11 mouse cellular contexts compared by ENCODE assay signal in the genomic region with DNA sequence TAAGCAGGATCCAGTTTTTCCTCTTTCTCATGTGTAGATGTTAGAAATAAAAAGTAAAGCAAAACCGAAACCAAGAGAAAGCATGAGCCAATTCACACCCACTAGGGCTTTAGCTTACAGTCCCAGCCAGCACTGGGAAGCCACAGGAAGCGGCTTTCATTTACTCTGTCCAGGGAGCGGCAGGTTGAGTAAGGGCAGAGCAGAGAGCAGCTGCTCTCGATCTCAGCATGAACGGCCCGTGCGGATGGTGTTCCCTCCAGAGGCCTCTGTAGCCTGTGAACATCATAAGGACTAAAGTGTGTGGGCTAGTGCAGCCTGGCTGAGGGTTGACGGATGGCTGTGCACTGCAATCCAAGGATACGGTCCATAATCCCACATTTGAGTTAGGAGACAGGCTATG. TPM values are rescaled to one million over a fixed set of nuclear protein-coding genes. Genes with fewer than 3 reads are reported as not detected.
DNase-seq lines count a peak whose midpoint lies in the region; ATAC-seq and TF ChIP-seq lines count a peak whose summit lies in the region.
"Had no signal": no experiment of that assay in that cellular context is flagged by ENCODE, and none has a peak within 500 bp of the region (broad histone marks: within the 10 kb centered on the region; RNA-seq: fewer than 3 reads in every experiment).

No protein-coding gene starts in this region.

- no peaks in the 10 kb centered on the region for H3K4me1 ChIP-seq in heart, postnatal 0 days (ENCODE audit: control insufficient read depth, insufficient read depth)
- H3K4me1 ChIP-seq: embryonic facial prominence, embryonic 15.5 days; liver, embryonic 13.5 days had no signal

- peak overlapping the region; percentile 69 for H3K27ac ChIP-seq in left cerebral cortex, adult 2 months
- H3K27ac ChIP-seq in heart, postnatal 0 days (ENCODE audit: low read depth) = no peak overlapping the region
- H3K27ac ChIP-seq: embryonic facial prominence, embryonic 15.5 days; liver, embryonic 13.5 days had no signal

- no peak overlapping the region for H3K4me2 ChIP-seq in heart, postnatal 0 days (ENCODE audit: low read depth, low read length)
- H3K4me2 ChIP-seq in myocyte (ENCODE audit: low read depth) = peak overlapping the region; percentile 47
- H3K4me2 ChIP-seq: embryonic facial prominence, embryonic 15.5 days; liver, embryonic 13.5 days had no signal

- H3K9ac ChIP-seq in heart, postnatal 0 days (replicated peaks; ENCODE audit: low read depth, low read length) = no peak overlapping the region
- H3K9ac ChIP-seq: embryonic facial prominence, embryonic 15.5 days; liver, embryonic 13.5 days had no signal

- no peak for ATAC-seq in CD4-positive, CD25-positive, alpha-beta regulatory T cell, adult 4 months
- no peak for ATAC-seq in heart, postnatal 0 days (ENCODE audit: insufficient read depth, low read depth)

- no peak for TF ChIP-seq EP300 in heart, postnatal 0 days (IDR thresholded peaks at IDR 0.05; ENCODE audit: low read depth)

- H3K27me3 ChIP-seq in heart, postnatal 0 days (ENCODE audit: control insufficient read depth, insufficient read depth, low read length) = no peaks in the 10 kb centered on the region
- H3K27me3 ChIP-seq in myocyte (ENCODE audit: control insufficient read depth, insufficient read depth, insufficient read length) = no peaks in the 10 kb centered on the region
- H3K27me3 ChIP-seq: embryonic facial prominence, embryonic 15.5 days; liver, embryonic 13.5 days had no signal

- peak; percentile 11 for DNase-seq in CD4-positive, CD25-positive, alpha-beta regulatory T cell, adult 2 months (ENCODE audit: low read depth, low spot score)
- DNase-seq in left cerebral cortex, adult 2 months (ENCODE audit: extremely low spot score in 1 of 2, low spot score in 2 of 2) = no peak
- no peak for DNase-seq in left cerebral cortex, adult 9 months (ENCODE audit: low spot score in 2 of 2)
- DNase-seq in heart, postnatal 0 days (ENCODE audit: low spot score) = peak; percentile 17
- no peak for DNase-seq in ovary, postnatal 36 days (ENCODE audit: low spot score)
- no peak for DNase-seq in left cerebral cortex, adult 8-10 months (ENCODE audit: low spot score in 2 of 2)
- DNase-seq: liver, embryonic 13.5 days had no signal

- H3K9me3 ChIP-seq in heart, postnatal 0 days (replicated peaks; ENCODE audit: control insufficient read depth, low read length) = no peaks in the 10 kb centered on the region
- H3K9me3 ChIP-seq: embryonic facial prominence, embryonic 15.5 days; liver, embryonic 13.5 days had no signal

- intact Hi-C loops in left cerebral cortex, adult 2 months (cut with DNase I) = loop anchor here (5.0 kb wide), 1 partner anchor 284 kb away; no protein-coding TSS in a partner anchor

- no peak for TF ChIP-seq CTCF in left cerebral cortex, adult 2 months (IDR thresholded peaks at IDR 0.05)
- TF ChIP-seq CTCF in heart, postnatal 0 days (IDR thresholded peaks at IDR 0.05; ENCODE audit: low read depth) = no peak

- H3K36me3 ChIP-seq in heart, postnatal 0 days (replicated peaks; ENCODE audit: control insufficient read depth, insufficient read depth, low read length) = 0 out of 2 replicates have a peak, but pooled peaks cover 6% of the 10 kb centered on the region
- no peaks in the 10 kb centered on the region for H3K36me3 ChIP-seq in myocyte (ENCODE audit: control insufficient read depth, insufficient read depth)
- H3K36me3 ChIP-seq: liver, embryonic 13.5 days had no signal

- WGBS in heart, postnatal 0 days = 61% methylated on average over 9 of the region's 9 CpGs

- no peak overlapping the region for H3ac ChIP-seq in myocyte (ENCODE audit: control insufficient read depth, insufficient read length)

- no peak for TF ChIP-seq POLR2A in myocyte (IDR thresholded peaks at IDR 0.05; ENCODE audit: insufficient read length, low read depth)

- no peak overlapping the region for H3K4me3 ChIP-seq in left cerebral cortex, adult 2 months
- H3K4me3 ChIP-seq in heart, postnatal 0 days (ENCODE audit: low read depth, low read length) = no peak overlapping the region
- no peak overlapping the region for H3K4me3 ChIP-seq in myocyte
- H3K4me3 ChIP-seq: embryonic facial prominence, embryonic 15.5 days; liver, embryonic 13.5 days had no signal

- no peaks in the 10 kb centered on the region for H3K79me2 ChIP-seq in myocyte (ENCODE audit: control insufficient read depth, insufficient read depth)

TF ChIP-seq in myocyte, 11 proteins besides CTCF, POLR2A, EP300 and RAD21:
- TF ChIP-seq MYOD1 (IDR thresholded peaks at IDR 0.05; ENCODE audit: control insufficient read depth in 1 of 3, insufficient read length in 2 of 3, low read depth in 2 of 3) (peak in 2 of 3 experiments; percentile 41 to 67), SRF (IDR thresholded peaks at IDR 0.05; ENCODE audit: control insufficient read depth, insufficient read length, low read depth) (no peak)

RNA-seq across cellular contexts. Expression of gene C130074G19Rik, which starts 25.5 kb away (rescaled TPM):
- not detected for polyA plus RNA-seq in CD4-positive, CD25-positive, alpha-beta regulatory T cell, adult 4 months (2017; shearing (Covaris generic))
- 10 to 100 TPM; 37.6 to 46.2 TPM for total RNA-seq in left cerebral cortex, adult 2 months (2021)
- total RNA-seq in heart, postnatal 0 days (2014; rRNA removed; ENCODE audit: low replicate concordance) = 10.3 and 10.7 TPM in 2 replicates
- 1.6 and 1.8 TPM in 2 replicates for polyA plus RNA-seq in heart, postnatal 0 days (2015; fragmentation: Nextera tagmentation; extraction: Ambion mirVana)
- 0.01 TPM for polyA plus RNA-seq in myocyte (2012; fragmentation: generic; extraction: Trizol)
- total RNA-seq in left cerebral cortex, adult 8-10 months (2022) = 10 to 100 TPM; 45.6 to 56.4 (median 48.8) TPM
- total RNA-seq: neutrophil, adult 5-6 weeks had no signal

Comparison
In these comparisons a context has a peak if more than half of its experiments do, and no peak if none do; other contexts are left out.
1. DNase-seq: peak in CD4-positive, CD25-positive, alpha-beta regulatory T cell, adult 2 months (single experiment) and heart, postnatal 0 days (single experiment); none in left cerebral cortex, adult 2 months (0 of 2), left cerebral cortex, adult 9 months (0 of 2), ovary, postnatal 36 days (single experiment) and left cerebral cortex, adult 8-10 months (0 of 2).